Mouse (Mus musculus): ENCODE results near the gene Sh3kbp1.

DNA sequence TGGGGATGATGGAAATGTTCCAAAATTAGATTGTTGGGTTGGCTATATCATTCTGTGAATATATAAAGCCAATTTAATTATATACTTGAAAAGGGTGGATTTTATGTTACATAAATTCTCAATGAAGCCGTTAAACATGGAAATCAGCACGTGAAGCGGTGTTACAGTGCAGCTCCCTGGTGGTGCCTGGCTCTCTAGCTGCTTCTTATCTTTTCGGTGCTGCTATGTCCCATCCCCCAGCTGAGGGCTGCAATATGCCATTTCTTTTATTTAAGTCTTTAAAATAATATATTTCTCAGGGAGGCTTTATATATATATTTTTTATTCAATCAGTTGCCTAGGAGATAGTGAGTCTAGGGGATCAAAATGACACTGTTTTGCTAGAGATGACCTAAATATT lies 148.0 kb downstream of the Sh3kbp1 start:
- TF ChIP-seq CTCF (IDR thresholded peaks at IDR 0.05; ENCODE audit: borderline replicate concordance, insufficient read depth, low read length) (no peak), POLR2A (IDR thresholded peaks at IDR 0.05; ENCODE audit: low read depth, low read length) (no peak)

All from embryonic fibroblast, embryonic 13.5 days (primary cell).